Mouse (Mus musculus): ENCODE data around the gene Gm3238.
"Not testable (repeated sequence)": the region's sequence is repeated elsewhere in the genome, so short reads cannot be mapped to it uniquely, and the experiment has no call there.

Gene Gm3238

GRCm38 (mm10) chr10:77771225-77771624, at the start of gene Gm3238:
Gm3238 (minus strand) TSS chr10:77771325.
- DNase-seq: not testable (repeated sequence)

- no peak for DNase-seq
Measured at GRCm38 (mm10) chr10:77819203-77819602, 48.1 kb upstream of the Gm3238 start.

GRCm38 (mm10) chr10:77818523-77818922, 47.4 kb upstream of the Gm3238 start:
- DNase-seq: no peak

- DNase-seq: peak; percentile 39
Measured at GRCm38 (mm10) chr10:77815514-77815913, 44.4 kb upstream of the Gm3238 start.

- DNase-seq: no peak
Measured at GRCm38 (mm10) chr10:77814382-77814781, 43.3 kb upstream of the Gm3238 start, which contains the start of gene Gm2696. Gm2696 (plus strand) TSS chr10:77814682.

- no peak for DNase-seq
Measured at GRCm38 (mm10) chr10:77811743-77812142, 40.6 kb upstream of the Gm3238 start, which contains the start of gene Gm9507. Gm9507 (minus strand) TSS chr10:77811843.

GRCm38 (mm10) chr10:77804095-77804494, 33.0 kb upstream of the Gm3238 start:
- DNase-seq: no peak

GRCm38 (mm10) chr10:77798921-77799508, 27.9 kb upstream of the Gm3238 start, which contains the start of gene Gm19668:
Gm19668 (minus strand) TSS chr10:77799133.
- no peak for DNase-seq

GRCm38 (mm10) chr10:77798164-77798920, 27.2 kb upstream of the Gm3238 start:
- not testable (repeated sequence) for DNase-seq

- DNase-seq: no peak
Measured at GRCm38 (mm10) chr10:77797677-77798076, 26.6 kb upstream of the Gm3238 start.

GRCm38 (mm10) chr10:77794976-77795375, 23.9 kb upstream of the Gm3238 start, which contains the start of gene Gm9639:
Gm9639 (minus strand) TSS chr10:77795076.
- no peak for DNase-seq

GRCm38 (mm10) chr10:77788621-77789020, 17.5 kb upstream of the Gm3238 start:
- no peak for DNase-seq

GRCm38 (mm10) chr10:77787876-77788275, 16.8 kb upstream of the Gm3238 start, which contains the start of gene Gm7137:
Gm7137 (minus strand) TSS chr10:77788200.
- not testable (repeated sequence) for DNase-seq

- not testable (repeated sequence) for DNase-seq
Measured at GRCm38 (mm10) chr10:77783396-77783795, 12.3 kb upstream of the Gm3238 start.

GRCm38 (mm10) chr10:77782442-77782841, 11.3 kb upstream of the Gm3238 start, which contains the start of gene Gm3250:
Gm3250 (minus strand) TSS chr10:77782542.
- DNase-seq: not testable (repeated sequence)

GRCm38 (mm10) chr10:77776844-77777243, 5.7 kb upstream of the Gm3238 start, which contains the start of gene Gm7138:
Gm7138 (minus strand) TSS chr10:77776944.
- DNase-seq: not testable (repeated sequence)

GRCm38 (mm10) chr10:77772142-77772541, 1.0 kb upstream of the Gm3238 start:
- not testable (repeated sequence) for DNase-seq

GRCm38 (mm10) chr10:77769727-77770126, 1.4 kb downstream of the Gm3238 start:
- no peak for DNase-seq

- not testable (repeated sequence) for DNase-seq
Measured at GRCm38 (mm10) chr10:77759582-77759981, 11.5 kb downstream of the Gm3238 start, which contains the start of gene Gm3233. Gm3233 (minus strand) TSS chr10:77759682.

- DNase-seq: no peak
Measured at GRCm38 (mm10) chr10:77753448-77753847, 17.7 kb downstream of the Gm3238 start.

GRCm38 (mm10) chr10:77752312-77752711, 18.8 kb downstream of the Gm3238 start:
- not testable (repeated sequence) for DNase-seq

GRCm38 (mm10) chr10:77751254-77751653, 19.9 kb downstream of the Gm3238 start, which contains the start of gene Gm9736:
Gm9736 (minus strand) TSS chr10:77751354.
- not testable (repeated sequence) for DNase-seq

GRCm38 (mm10) chr10:77750686-77751085, 20.4 kb downstream of the Gm3238 start:
- DNase-seq: not testable (repeated sequence)

All from lung, postnatal 36 days (tissue).